Mouse (Mus musculus) embryonic facial prominence, embryonic 14.5 days (tissue): ENCODE measurements around the gene Enah. TPM values are rescaled to one million over a fixed set of nuclear protein-coding genes. Genes with fewer than 3 reads are reported as not detected.

Experiments
- ATAC-seq: fragments of 200-750 bp; cut with Nextera tagmentation; 2 replicates; pipeline ENCODE4 v1.8.0; 2017; ENCODE audit warnings: low read depth, moderate number of reproducible peaks, moderate TSS enrichment
- DNase-seq: peaks from one replicate; pipeline ENCODE4 v3.0.0-alpha.2; 2015; ENCODE audit warnings: low spot score
- H3K27ac ChIP-seq: fragments of 300-500 bp; sonication (generic); replicated peaks from 2 replicates; pipeline ENCODE4 v1.5.1; 2014; ENCODE audit warnings: low read depth, mild to moderate bottlenecking, low read length, moderate library complexity
- H3K27me3 ChIP-seq: fragments of 300-500 bp; sonication (generic); replicated peaks from 2 replicates; pipeline ENCODE4 v1.6.1; 2014; ENCODE audit warnings: low read length; ENCODE audit not compliant: control insufficient read depth, insufficient read depth
- H3K36me3 ChIP-seq: fragments of 300-500 bp; sonication (generic); 2 replicates; pipeline ENCODE4 v1.6.1; 2014; ENCODE audit warnings: low read length, mixed read lengths; ENCODE audit not compliant: control insufficient read depth, insufficient read depth
- H3K4me1 ChIP-seq: fragments of 300-500 bp; sonication (generic); 2 replicates; pipeline ENCODE4 v1.6.1; 2014; ENCODE audit warnings: antibody characterized with exemption, low read length; ENCODE audit not compliant: control insufficient read depth, insufficient read depth
- H3K4me2 ChIP-seq: fragments of 300-500 bp; sonication (generic); 2 replicates; pipeline ENCODE4 v1.6.1; 2014; ENCODE audit warnings: low read depth, mild to moderate bottlenecking, low read length, moderate library complexity, mixed read lengths
- H3K4me3 ChIP-seq: fragments of 300-500 bp; sonication (generic); 2 replicates; pipeline ENCODE4 v1.5.1; 2014; ENCODE audit warnings: low read depth, mild to moderate bottlenecking, low read length
- H3K9ac ChIP-seq: fragments of 300-500 bp; sonication (generic); 2 replicates; pipeline ENCODE4 v1.6.1; 2014; ENCODE audit warnings: low read depth, mild to moderate bottlenecking, low read length, moderate library complexity, mixed read lengths
- H3K9me3 ChIP-seq: fragments of 300-500 bp; sonication (generic); 2 replicates; pipeline ENCODE4 v1.6.1; 2016; ENCODE audit warnings: low read length; ENCODE audit not compliant: control insufficient read depth
- WGBS: fragments of 180-500 bp; shearing (Covaris S2); extraction: QIAGEN DNeasy Blood & Tissue Kit; methylation state at CpG from one replicate; pipeline ENCODE4 v1.1.7; 2014; 5-methylcytosine and 5-hydroxymethylcytosine counted together
- polyA plus RNA-seq: library from polyadenylated mRNA; unstranded; fragments of >200 nt; fragmentation: Nextera tagmentation; extraction: Ambion mirVana; gene quantifications from 2 replicates; pipeline ENCODE4 v1.2.1, GENCODE M21; 2014

The Enah gene
- polyA plus RNA-seq, 1 experiment from 2014 or later: 23.7 TPM

GRCm38 (mm10) chr1:181963351-181963750 is 56.4 kb downstream of the Enah start:
- no peak overlapping the region for H3K9ac ChIP-seq
- 83% methylated on average over 4 of the region's 4 CpGs for WGBS
- H3K4me3 ChIP-seq: no peak overlapping the region
- H3K36me3 ChIP-seq: 0 out of 2 replicates have a peak, but pooled peaks cover 8% of the 10 kb centered on the region
- H3K4me2 ChIP-seq: no peak overlapping the region
- H3K4me1 ChIP-seq: 0 out of 2 replicates have a peak, but pooled peaks cover 6% of the 10 kb centered on the region
- no peak overlapping the region for H3K27ac ChIP-seq
- H3K9me3 ChIP-seq: no peaks in the 10 kb centered on the region
- no peaks in the 10 kb centered on the region for H3K27me3 ChIP-seq
- DNase-seq: no peak
- no peak for ATAC-seq

DNA sequence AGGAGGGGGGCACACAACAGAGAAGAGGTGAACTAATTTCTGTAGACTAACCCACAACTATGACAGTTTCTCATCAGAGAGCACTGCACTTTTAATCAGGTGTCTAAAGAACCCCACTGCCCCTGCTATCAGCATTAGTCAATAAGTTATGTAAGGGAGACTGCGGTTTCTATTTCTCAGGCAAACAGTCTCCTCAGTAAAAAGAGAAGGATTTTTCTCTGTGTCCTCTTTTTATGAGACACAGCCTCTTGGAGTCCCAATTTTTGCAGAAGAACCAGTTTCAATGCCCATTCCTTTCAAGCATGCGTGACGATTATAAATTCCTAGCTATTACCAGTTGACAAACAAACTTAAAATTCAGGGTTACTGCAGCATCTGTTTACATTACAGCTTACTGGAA is 59.4 kb downstream of the Enah start:
- Histone ChIP-seq H3K9me3 (no peaks in the 10 kb centered on the region), H3K36me3 (peaks cover 23% of the 10 kb centered on the region; the same call in 1 of the 2 replicates), H3K9ac (no peak overlapping the region), H3K4me1 (no peaks in the 10 kb centered on the region), H3K27ac (no peak overlapping the region), H3K4me3 (no peak overlapping the region), H3K27me3 (no peaks in the 10 kb centered on the region), H3K4me2 (no peak overlapping the region)
- DNase-seq (no peak), ATAC-seq (no peak)
- WGBS: 88% methylated on average over 3 of the region's 3 CpGs

- H3K9me3 ChIP-seq: no peaks in the 10 kb centered on the region
- H3K4me3 ChIP-seq: no peak overlapping the region
- no peak for DNase-seq
- no peak overlapping the region for H3K27ac ChIP-seq
- H3K36me3 ChIP-seq: peaks cover 23% of the 10 kb centered on the region; the same call in 1 of the 2 replicates
- H3K9ac ChIP-seq: no peak overlapping the region
- no peaks in the 10 kb centered on the region for H3K4me1 ChIP-seq
- H3K27me3 ChIP-seq: no peaks in the 10 kb centered on the region
- WGBS: 91% methylated on average over 1 of the region's 1 CpGs
- no peak for ATAC-seq
- no peak overlapping the region for H3K4me2 ChIP-seq
These were observed 61.4 kb downstream of the Enah start for GRCm38 (mm10) chr1:181958392-181958791.

- ATAC-seq (no peak), DNase-seq (no peak)
- WGBS: 94% methylated on average over 2 of the region's 2 CpGs
- Histone ChIP-seq H3K27me3 (no peaks in the 10 kb centered on the region), H3K27ac (no peak overlapping the region), H3K36me3 (peaks cover 23% of the 10 kb centered on the region; the same call in 1 of the 2 replicates), H3K4me2 (no peak overlapping the region), H3K4me1 (no peaks in the 10 kb centered on the region), H3K4me3 (no peak overlapping the region), H3K9me3 (no peaks in the 10 kb centered on the region), H3K9ac (no peak overlapping the region)
These were observed 62.1 kb downstream of the Enah start for GRCm38 (mm10) chr1:181957736-181958135.

DNA sequence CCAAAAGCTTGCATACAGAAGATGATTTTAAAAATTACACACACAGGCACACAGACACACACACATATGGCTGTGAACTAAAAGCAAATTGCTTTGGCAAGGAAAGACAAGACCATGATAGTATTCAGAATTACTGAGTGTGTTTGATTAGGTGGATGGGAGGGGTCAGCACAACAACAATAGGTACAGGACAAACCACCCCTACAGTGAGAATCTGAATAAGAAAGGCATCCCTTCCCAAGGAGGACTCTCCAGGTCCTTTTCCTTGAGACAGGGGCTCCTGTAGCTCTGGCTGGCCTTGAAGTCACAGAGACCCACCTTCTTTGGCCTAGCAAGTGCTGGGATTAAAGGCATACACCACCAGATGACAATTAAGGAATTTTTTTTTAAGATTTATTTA is 66.2 kb downstream of the Enah start:
- Histone ChIP-seq H3K27me3 (no peaks in the 10 kb centered on the region), H3K9ac (no peak overlapping the region), H3K27ac (no peak overlapping the region), H3K9me3 (no peaks in the 10 kb centered on the region), H3K36me3 (peaks cover 27% of the 10 kb centered on the region; the same call in 1 of the 2 replicates), H3K4me3 (no peak overlapping the region), H3K4me1 (no peaks in the 10 kb centered on the region), H3K4me2 (no peak overlapping the region)
- no peak for ATAC-seq
- no peak for DNase-seq

- no peaks in the 10 kb centered on the region for H3K9me3 ChIP-seq
- ATAC-seq (no peak), DNase-seq (no peak)
- H3K9ac ChIP-seq: no peak overlapping the region
- H3K36me3 ChIP-seq: peaks cover 21% of the 10 kb centered on the region; the same call in 1 of the 2 replicates
- H3K4me2 ChIP-seq: no peak overlapping the region
- WGBS: 79% methylated on average over 5 of the region's 5 CpGs
- H3K4me1 ChIP-seq: no peaks in the 10 kb centered on the region
- no peak overlapping the region for H3K4me3 ChIP-seq
- no peaks in the 10 kb centered on the region for H3K27me3 ChIP-seq
- no peak overlapping the region for H3K27ac ChIP-seq
These were observed 68.5 kb downstream of the Enah start for GRCm38 (mm10) chr1:181951266-181951665.

- WGBS: 91% methylated on average over 9 of the region's 9 CpGs
- no peaks in the 10 kb centered on the region for H3K9me3 ChIP-seq
- no peak overlapping the region for H3K4me2 ChIP-seq
- no peak for DNase-seq
- no peaks in the 10 kb centered on the region for H3K27me3 ChIP-seq
- H3K36me3 ChIP-seq: peaks cover 19% of the 10 kb centered on the region; the same call in 1 of the 2 replicates
- no peak for ATAC-seq
- H3K4me3 ChIP-seq: no peak overlapping the region
- H3K9ac ChIP-seq: no peak overlapping the region
- H3K4me1 ChIP-seq: no peaks in the 10 kb centered on the region
- H3K27ac ChIP-seq: no peak overlapping the region
These were observed 69.1 kb downstream of the Enah start for GRCm38 (mm10) chr1:181950721-181951120.

DNA sequence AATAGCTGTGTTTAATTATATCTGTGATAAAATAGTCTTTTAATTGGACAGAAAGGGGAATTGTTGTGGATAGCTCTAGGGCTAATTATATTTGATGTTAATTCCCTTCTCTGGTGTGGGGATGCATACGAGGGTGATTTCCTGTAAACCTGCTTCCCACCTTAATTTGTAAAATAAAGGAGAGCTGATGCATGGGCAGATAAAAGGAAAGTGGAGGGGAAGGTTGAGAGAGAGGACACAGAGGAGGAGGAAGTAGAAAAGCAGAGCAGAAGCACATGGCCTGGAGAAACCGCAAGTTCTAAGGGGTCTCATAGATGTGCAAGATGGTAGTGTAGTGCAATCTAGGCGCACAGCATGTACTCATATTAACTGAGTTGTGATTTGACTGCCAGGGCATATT is 71.6 kb downstream of the Enah start:
- Histone ChIP-seq H3K9me3 (no peaks in the 10 kb centered on the region), H3K4me3 (no peak overlapping the region), H3K4me1 (no peaks in the 10 kb centered on the region), H3K9ac (no peak overlapping the region), H3K27me3 (no peaks in the 10 kb centered on the region), H3K4me2 (no peak overlapping the region), H3K27ac (no peak overlapping the region), H3K36me3 (peaks cover 16% of the 10 kb centered on the region; the same call in 1 of the 2 replicates)
- ATAC-seq (no peak), DNase-seq (no peak)
- whole genome bisulfite sequencing: 90% methylated on average over 3 of the region's 3 CpGs

GRCm38 (mm10) chr1:181937064-181937463 is 82.7 kb downstream of the Enah start:
- no peak for DNase-seq
- H3K27ac ChIP-seq: no peak overlapping the region
- H3K4me3 ChIP-seq: no peak overlapping the region
- no peaks in the 10 kb centered on the region for H3K27me3 ChIP-seq
- ATAC-seq: no peak
- no peak overlapping the region for H3K9ac ChIP-seq
- 45% methylated on average over 2 of the region's 2 CpGs for WGBS
- H3K36me3 ChIP-seq: 0 out of 2 replicates have a peak, but pooled peaks cover 3% of the 10 kb centered on the region
- no peaks in the 10 kb centered on the region for H3K9me3 ChIP-seq
- H3K4me2 ChIP-seq: no peak overlapping the region
- peaks cover 3% of the 10 kb centered on the region; the same call in 1 of the 2 replicates for H3K4me1 ChIP-seq
